21 mouse cellular contexts compared by ENCODE assay signal in the genomic region with DNA sequence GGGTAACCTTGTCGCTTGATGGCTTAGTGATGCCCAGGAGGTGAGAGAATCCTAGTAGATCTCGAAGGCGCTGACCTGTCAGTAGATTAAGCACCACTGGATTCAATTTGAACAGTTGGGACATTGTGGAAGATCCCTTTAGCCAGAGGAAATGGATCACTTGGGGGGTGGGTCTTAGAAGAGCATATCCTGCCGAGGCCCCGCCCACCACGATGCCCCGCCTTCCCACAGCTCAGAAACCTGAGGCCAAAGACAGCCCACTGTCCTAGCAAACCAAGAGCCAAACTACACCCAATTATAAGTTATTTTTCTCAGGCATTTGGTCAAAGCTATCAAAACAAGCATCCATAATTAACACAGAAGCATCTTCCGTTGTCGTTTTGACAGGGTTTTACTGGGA. TPM values are rescaled to one million over a fixed set of nuclear protein-coding genes. Genes with fewer than 3 reads are reported as not detected.
A peak's percentile ranks its signal among the peaks of the same experiment; 100 is the strongest.
DNase-seq lines count a peak whose midpoint lies in the region; TF ChIP-seq lines count a peak whose summit lies in the region.
"Had no signal": no experiment of that assay in that cellular context is flagged by ENCODE, and none has a peak within 500 bp of the region (broad histone marks: within the 10 kb centered on the region; RNA-seq: fewer than 3 reads in every experiment).

No protein-coding gene starts in this region.

- peak overlapping the region; percentile 98 for H3K4me3 ChIP-seq in ES-Bruce4 (ENCODE audit: low read depth, low read length)
- H3K4me3 ChIP-seq in layer of hippocampus, adult 2 months = no peak overlapping the region
- H3K4me3 ChIP-seq: forebrain, embryonic 10.5 days; forebrain, embryonic 13.5 days; heart, adult 2 months; hindbrain, embryonic 12.5 days; hindbrain, embryonic 15.5 days; intestine, embryonic 15.5 days had no signal

- DNase-seq in R1 (ENCODE audit: low read depth, low spot score) = peak; percentile 87
- DNase-seq in testis, postnatal 10 days (ENCODE audit: low spot score) = peak; percentile 77
- no peak for DNase-seq in lung, adult 18-20 months
- no peak for DNase-seq in layer of hippocampus, adult 2 months (ENCODE audit: low spot score in 2 of 2)
- DNase-seq in spleen, postnatal 36 days (ENCODE audit: low spot score in 2 of 2) = no peak
- DNase-seq: adrenal gland, postnatal 10 days; adrenal gland, postnatal 36 days; B cell, adult 2 months; cerebellum, adult 18-20 months; cerebellum, adult 9-10 months; cerebellum, postnatal 14 days; gastrocnemius, postnatal 10 days; gastrocnemius, postnatal 36 days; heart, adult 2 months had no signal

- H3K36me3 ChIP-seq in ES-Bruce4 (ENCODE audit: control insufficient read depth, insufficient read depth, low read length, poor library complexity, severe bottlenecking) = no peaks in the 10 kb centered on the region
- H3K36me3 ChIP-seq: forebrain, embryonic 10.5 days; hindbrain, embryonic 12.5 days; hindbrain, embryonic 15.5 days; intestine, embryonic 15.5 days had no signal

- TF ChIP-seq CTCF in ES-Bruce4 (IDR thresholded peaks at IDR 0.05; ENCODE audit: low read depth, low read length) = no peak
- no peak for TF ChIP-seq CTCF in layer of hippocampus, adult 2 months (conservative IDR thresholded peaks at IDR 0.05)

- peak overlapping the region; percentile 83; the same call in 1 of the 2 replicates for H3K27ac ChIP-seq in ES-Bruce4 (ENCODE audit: insufficient read depth, low read length)
- H3K27ac ChIP-seq in layer of hippocampus, adult 2 months = no peak overlapping the region
- H3K27ac ChIP-seq: forebrain, embryonic 10.5 days; forebrain, embryonic 13.5 days; heart, adult 2 months; hindbrain, embryonic 12.5 days; hindbrain, embryonic 15.5 days; intestine, embryonic 15.5 days had no signal

- H3K9ac ChIP-seq in ES-Bruce4 (ENCODE audit: low read depth, poor library complexity, severe bottlenecking) = peak overlapping the region; percentile 84
- H3K9ac ChIP-seq: forebrain, embryonic 13.5 days; hindbrain, embryonic 12.5 days; hindbrain, embryonic 15.5 days; intestine, embryonic 15.5 days had no signal

- H3K27me3 ChIP-seq in ES-Bruce4 (ENCODE audit: control insufficient read depth, insufficient read depth, low read length, poor library complexity, severe bottlenecking) = no peaks in the 10 kb centered on the region
- H3K27me3 ChIP-seq: forebrain, embryonic 13.5 days; hindbrain, embryonic 12.5 days; hindbrain, embryonic 15.5 days; intestine, embryonic 15.5 days had no signal

- peak; percentile 64 for TF ChIP-seq POLR2A in ES-Bruce4 (IDR thresholded peaks at IDR 0.05; ENCODE audit: insufficient read depth, low read length)

- peaks cover 5% of the 10 kb centered on the region for H3K4me1 ChIP-seq in ES-Bruce4 (ENCODE audit: control insufficient read depth, insufficient read depth, low read length)

- no peak for TF ChIP-seq EP300 in ES-Bruce4 (IDR thresholded peaks at IDR 0.05; ENCODE audit: insufficient read depth, low read depth, low read length)

- no peaks in the 10 kb centered on the region for H3K9me3 ChIP-seq in ES-Bruce4 (replicated peaks; ENCODE audit: control insufficient read depth, insufficient read depth, low read length, poor library complexity, severe bottlenecking)
- H3K9me3 ChIP-seq: forebrain, embryonic 10.5 days; forebrain, embryonic 13.5 days; hindbrain, embryonic 12.5 days; hindbrain, embryonic 15.5 days; intestine, embryonic 15.5 days had no signal

RNA-seq across cellular contexts. Expression of gene Slc37a1, which starts 24.5 kb away (rescaled TPM):
- polyA plus RNA-seq in ES-Bruce4 (2011; ENCODE audit: insufficient read depth, insufficient read length, low read depth, missing spikeins) = 13.4 and 14.6 TPM in 2 replicates
- 10 to 100 TPM in 1 of 2 experiments, 1 to 10 TPM in 1; 8.4 to 11.5 TPM for total RNA-seq in layer of hippocampus, adult 2 months (2021)

RNA-seq across cellular contexts. Expression of gene Rsph1, which starts 33.9 kb away (rescaled TPM):
- polyA plus RNA-seq in ES-Bruce4 (2011; ENCODE audit: insufficient read depth, insufficient read length, low read depth, missing spikeins) = 11.3 and 11.5 TPM in 2 replicates
- total RNA-seq in layer of hippocampus, adult 2 months (2021) = 10 to 100 TPM; 11.4 to 15.8 TPM
- total RNA-seq: CH12.LX had no signal

Comparison
In these comparisons a context has a peak if more than half of its experiments do, and no peak if none do; other contexts are left out.
1. DNase-seq: peak in R1 (single experiment) and testis, postnatal 10 days (single experiment); none in lung, adult 18-20 months (0 of 2), layer of hippocampus, adult 2 months (0 of 2) and spleen, postnatal 36 days (0 of 2).